Mouse (Mus musculus) ES-E14 (cell line): ENCODE measurements at regions not wholly inside any gene's neighbourhood (a gene's known extent, or its start where the extent isn't known, plus 50 kb on each side); places are given as distances from the start of the nearest gene placed in this dataset.

ENCODE experiments used
- DNase-seq: peaks from one replicate; pipeline ENCODE4 v3.0.0-alpha.2; 2013; ENCODE audit warnings: low read depth, low spot score
- H3K27ac ChIP-seq: 2 replicates; pipeline ENCODE4 v1.5.1; 2012; ENCODE audit warnings: low read depth, mild to moderate bottlenecking, low read length, moderate library complexity, mixed read lengths; ENCODE audit not compliant: poor library complexity, insufficient read depth, severe bottlenecking
- H3K36me3 ChIP-seq: 2 replicates; pipeline ENCODE4 v1.6.1; 2012; ENCODE audit warnings: mild to moderate bottlenecking, low read length, moderate library complexity, mixed read lengths; ENCODE audit not compliant: control insufficient read depth, poor library complexity, insufficient read depth, severe bottlenecking
- H3K4me1 ChIP-seq, 2 experiments: fragments of 150-350 bp in 1 of 2; sonication (generic) in 1 of 2; 2 replicates each; pipeline ENCODE4 v1.6.1; 2012; ENCODE audit warnings: low read length in 2 of 2, mild to moderate bottlenecking in 1 of 2, mixed read lengths in 1 of 2; ENCODE audit not compliant: control insufficient read depth in 2 of 2, insufficient read depth in 2 of 2, poor library complexity in 1 of 2
- H3K4me3 ChIP-seq, 2 experiments: fragments of 150-350 bp in 1 of 2; sonication (generic) in 1 of 2; 2 replicates each; pipeline ENCODE4 v1.5.1; 2012; ENCODE audit warnings: low read length in 2 of 2, low read depth in 1 of 2, mild to moderate bottlenecking in 1 of 2, mixed read lengths in 1 of 2; ENCODE audit not compliant: insufficient read depth in 1 of 2, poor library complexity in 1 of 2, severe bottlenecking in 1 of 2
- H3K9ac ChIP-seq: 2 replicates; pipeline ENCODE4 v1.6.1; 2012; ENCODE audit warnings: low read depth, mild to moderate bottlenecking, low read length, mixed read lengths; ENCODE audit not compliant: poor library complexity, insufficient read depth, severe bottlenecking
- H3K9me3 ChIP-seq: fragments of 150-350 bp; sonication (generic); 2 replicates; pipeline ENCODE4 v1.6.1; 2012; ENCODE audit warnings: low read depth, mild to moderate bottlenecking, low read length; ENCODE audit not compliant: control insufficient read depth, insufficient read depth
- CHD2 ChIP-seq: IDR thresholded peaks from 2 replicates; pipeline ENCODE4 v1.6.1; 2014; ENCODE audit warnings: mild to moderate bottlenecking, low read depth, low read length, inconsistent platforms
- HCFC1 ChIP-seq: IDR thresholded peaks from 2 replicates; pipeline ENCODE4 v1.6.1; 2012; ENCODE audit warnings: low read length, inconsistent platforms, borderline replicate concordance; ENCODE audit not compliant: insufficient read depth
- MAFK ChIP-seq: IDR thresholded peaks from 2 replicates; pipeline ENCODE4 v1.6.1; 2014; ENCODE audit warnings: mild to moderate bottlenecking, low read depth, low read length, inconsistent platforms; ENCODE audit not compliant: insufficient read depth
- ZC3H11A ChIP-seq: IDR thresholded peaks from 2 replicates; pipeline ENCODE4 v1.6.1; 2012; ENCODE audit warnings: low read depth, mild to moderate bottlenecking, inconsistent platforms, low read length, borderline replicate concordance
- ZNF384 ChIP-seq: IDR thresholded peaks from 2 replicates; pipeline ENCODE4 v1.6.1; 2012; ENCODE audit warnings: low read depth, low read length, inconsistent platforms
- in situ Hi-C, 2 experiments: fragments of 600-800 bp; cut with MboI; formaldehyde crosslinking; loops; one replicate each; pipeline ENCODE4 v1.15.1; 2025; ENCODE audit warnings: low sequenced_read_pairs in 2 of 2, inconsistent platforms in 1 of 2; ENCODE audit not compliant: unreplicated experiment in 2 of 2

DNA sequence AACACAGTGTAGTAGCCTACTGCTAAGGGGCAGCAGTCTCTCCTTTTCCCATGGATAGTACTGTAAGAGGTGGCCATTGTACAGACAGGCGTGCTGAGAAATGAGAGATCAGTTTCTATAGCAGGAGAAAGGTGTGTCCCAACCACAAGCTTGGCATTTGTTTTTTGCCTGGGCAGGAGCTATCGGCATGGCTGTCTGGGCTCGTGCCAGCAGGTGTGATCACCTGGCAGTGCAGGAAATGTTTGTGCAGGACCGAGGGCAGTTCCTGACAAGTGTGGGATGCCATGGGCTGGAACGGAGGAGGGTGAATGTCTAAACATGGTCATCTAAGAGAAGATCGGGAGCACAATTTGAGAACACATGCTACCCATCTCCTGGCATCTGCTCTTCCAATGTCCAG, 205.4 kb downstream of the Nuak1 start:
- no peak for TF ChIP-seq ZNF384
- TF ChIP-seq ZC3H11A, result no peak
- no peak for TF ChIP-seq MAFK
- no peak for TF ChIP-seq HCFC1
- TF ChIP-seq CHD2, result no peak
- H3K27ac ChIP-seq, result no peak overlapping the region
- DNase-seq, result no peak
- H3K4me3 ChIP-seq, result no peak overlapping the region
- H3K9ac ChIP-seq, result no peak overlapping the region
- H3K9me3 ChIP-seq, result no peaks in the 10 kb centered on the region
- H3K4me1 ChIP-seq, result no peaks in the 10 kb centered on the region; a peak in 1 of 4 replicates
- in situ Hi-C loops, result no loop called here
- no peaks in the 10 kb centered on the region for H3K36me3 ChIP-seq

DNA sequence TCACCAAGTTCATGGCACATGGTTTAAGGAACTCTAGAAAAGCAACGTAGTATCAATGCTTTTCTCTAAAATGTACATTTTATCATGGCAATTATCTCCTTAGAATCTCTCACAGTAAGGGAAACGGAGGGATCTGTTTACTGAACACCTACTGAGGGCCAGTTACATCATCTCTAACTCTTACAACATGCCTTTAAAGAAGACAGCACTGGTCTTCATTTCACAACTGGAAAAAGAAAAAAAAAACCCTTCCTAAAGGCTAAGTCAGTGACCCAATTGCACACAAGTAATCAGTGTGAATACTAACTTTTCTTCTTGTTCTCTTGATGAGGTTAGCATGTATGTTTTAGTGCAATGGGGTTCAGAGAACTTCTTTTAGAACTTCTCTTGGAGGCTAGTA, 204.2 kb downstream of the Nuak1 start:
- H3K36me3 ChIP-seq, result no peaks in the 10 kb centered on the region
- TF ChIP-seq MAFK (no peak), CHD2 (no peak), HCFC1 (no peak), ZC3H11A (no peak), ZNF384 (no peak)
- H3K4me3 ChIP-seq, result no peak overlapping the region
- in situ Hi-C loops, result no loop called here
- DNase-seq, result no peak
- H3K9me3 ChIP-seq, result no peaks in the 10 kb centered on the region
- no peaks in the 10 kb centered on the region; a peak in 1 of 4 replicates for H3K4me1 ChIP-seq
- no peak overlapping the region for H3K27ac ChIP-seq
- no peak overlapping the region for H3K9ac ChIP-seq

DNA sequence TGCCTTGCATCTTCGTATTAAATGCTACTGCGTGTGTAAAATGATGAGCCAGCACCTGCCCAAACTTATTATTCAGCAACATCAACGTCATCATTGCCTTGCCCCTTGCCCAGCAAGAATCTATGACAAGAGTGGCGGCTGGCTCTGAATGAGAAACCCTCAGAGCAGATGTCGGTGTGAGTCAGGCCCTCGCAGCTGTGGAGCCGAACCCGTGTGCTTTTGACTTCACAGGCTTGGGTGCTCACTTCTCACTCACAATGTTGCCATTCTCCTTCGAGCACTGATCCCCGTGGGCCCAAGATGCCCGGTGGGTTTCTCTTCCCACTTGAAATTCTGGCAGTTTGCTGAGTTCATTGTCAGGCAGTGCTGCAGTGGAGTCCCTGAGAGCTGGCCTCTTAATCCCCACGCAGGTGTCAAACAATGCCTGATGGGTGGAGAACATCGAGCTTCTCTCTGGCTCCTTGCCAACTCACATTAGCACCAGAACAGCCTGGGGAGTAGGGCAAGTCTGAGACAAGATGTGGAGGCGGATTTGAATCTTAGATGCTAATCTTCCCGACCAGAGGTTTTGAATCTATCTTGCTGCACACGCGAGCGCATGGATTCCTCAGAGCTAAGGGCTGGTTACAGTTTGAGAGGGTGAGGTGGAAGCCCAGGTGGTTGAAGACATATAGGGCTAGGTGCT, 202.0 kb downstream of the Nuak1 start:
- H3K36me3 ChIP-seq, result no peaks in the 10 kb centered on the region
- DNase-seq, result peak; percentile 39
- no peaks in the 10 kb centered on the region for H3K9me3 ChIP-seq
- no peak for TF ChIP-seq HCFC1
- no peak for TF ChIP-seq MAFK
- in situ Hi-C loops, result no loop called here
- H3K27ac ChIP-seq, result no peak overlapping the region
- H3K4me3 ChIP-seq, result no peak overlapping the region
- no peaks in the 10 kb centered on the region; a peak in 1 of 4 replicates for H3K4me1 ChIP-seq
- no peak overlapping the region for H3K9ac ChIP-seq

DNA sequence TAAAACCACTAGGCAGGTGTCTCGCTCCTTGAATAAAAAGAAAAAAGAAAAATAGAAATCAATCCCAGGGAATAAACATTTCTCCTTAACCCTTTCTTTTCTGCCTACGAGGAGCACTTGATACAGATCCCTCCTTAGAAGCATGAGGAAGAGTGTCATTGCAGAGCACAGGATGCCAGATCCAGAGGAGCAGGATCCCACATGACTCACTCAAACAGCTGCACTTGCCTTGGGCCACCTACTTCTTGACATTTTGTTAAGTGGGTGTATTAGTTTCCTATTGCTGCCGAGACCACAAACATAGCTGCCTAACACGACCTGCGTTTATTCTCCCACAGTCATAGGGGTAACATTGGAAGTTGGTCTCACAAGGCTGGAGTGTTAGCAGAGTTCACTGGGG, 197.1 kb downstream of the Nuak1 start:
- Histone ChIP-seq H3K4me1 (no peaks in the 10 kb centered on the region; a peak in 1 of 4 replicates), H3K27ac (no peak overlapping the region), H3K9me3 (no peaks in the 10 kb centered on the region), H3K4me3 (no peak overlapping the region), H3K9ac (no peak overlapping the region), H3K36me3 (no peaks in the 10 kb centered on the region)
- TF ChIP-seq MAFK, result no peak
- no peak for TF ChIP-seq ZC3H11A
- no peak for TF ChIP-seq ZNF384
- TF ChIP-seq CHD2, result no peak
- no peak for TF ChIP-seq HCFC1
- DNase-seq, result no peak
- in situ Hi-C loops, result no loop called here

DNA sequence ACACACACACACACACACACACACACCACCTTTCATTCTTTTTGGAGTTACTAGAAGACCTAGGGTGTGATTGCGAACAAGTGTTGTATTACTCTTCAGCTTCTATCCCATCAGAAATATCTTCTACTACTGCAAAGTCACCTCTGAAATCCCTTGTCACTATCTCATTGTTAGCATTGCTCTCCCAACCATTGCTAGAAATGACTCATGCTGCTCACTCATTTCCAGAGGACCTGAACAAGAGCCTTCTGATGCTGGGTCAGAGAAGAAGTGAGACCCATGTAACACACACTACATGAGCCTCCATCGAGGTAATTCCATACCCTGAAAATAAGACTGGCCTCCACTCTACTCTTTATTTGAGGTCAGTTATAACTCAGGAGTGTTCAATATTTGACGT, 191.1 kb downstream of the Nuak1 start:
- Histone ChIP-seq H3K9ac (no peak overlapping the region), H3K27ac (no peak overlapping the region), H3K4me1 (no peaks in the 10 kb centered on the region), H3K36me3 (no peaks in the 10 kb centered on the region), H3K4me3 (no peak overlapping the region), H3K9me3 (no peaks in the 10 kb centered on the region)
- TF ChIP-seq ZC3H11A (no peak), CHD2 (no peak)
- in situ Hi-C loops, result no loop called here
- no peak for DNase-seq
